Mouse (Mus musculus): Measurements from ENCODE around the gene Ift140. TPM values are rescaled to one million over a fixed set of nuclear protein-coding genes. Genes with fewer than 3 reads are reported as not detected.
A peak's percentile ranks its signal among the peaks of the same experiment; 100 is the strongest.

Gene Ift140
- polyA plus RNA-seq, 1 experiment from 2014 or later: 78.9 TPM

DNA sequence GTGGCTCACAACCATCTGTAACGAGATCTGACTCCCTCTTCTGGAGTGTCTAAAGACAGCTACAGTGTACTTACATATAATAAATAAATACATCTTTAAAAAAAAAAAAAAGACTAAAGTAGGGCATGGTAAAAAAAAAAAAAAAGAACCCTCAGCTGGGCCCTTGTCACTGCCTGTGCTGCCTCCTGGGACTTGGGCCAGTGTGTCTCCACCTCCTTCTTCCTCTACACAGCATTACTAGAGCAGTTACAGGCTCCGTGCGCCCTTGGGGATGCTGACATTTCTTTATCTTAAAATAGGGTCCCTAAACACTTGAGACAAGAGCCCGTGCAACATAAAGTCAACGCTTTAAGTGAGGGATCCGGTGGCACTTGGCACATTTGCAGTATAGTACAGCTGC lies 31.3 kb downstream of the Ift140 start:
- Histone ChIP-seq H3K9me3 (replicated peaks) (no peaks in the 10 kb centered on the region), H3K36me3 (peaks cover 25% of the 10 kb centered on the region), H3K9ac (no peak overlapping the region), H3K4me1 (peaks cover 5% of the 10 kb centered on the region; the same call in 1 of the 2 replicates), H3K27me3 (replicated peaks) (no peaks in the 10 kb centered on the region), H3K27ac (no peak overlapping the region), H3K4me2 (no peak overlapping the region), H3K4me3 (no peak overlapping the region)
- no peak for ATAC-seq
- WGBS (ENCODE audit: insufficient replicate concordance): 81% methylated on average over 6 of the region's 6 CpGs

GRCm38 (mm10) chr17:25053274-25053673 lies 37.4 kb downstream of the Ift140 start:
- Histone ChIP-seq H3K9ac (no peak overlapping the region), H3K4me3 (no peak overlapping the region), H3K36me3 (peaks cover 38% of the 10 kb centered on the region), H3K27ac (no peak overlapping the region), H3K27me3 (replicated peaks) (no peaks in the 10 kb centered on the region), H3K4me1 (no peaks in the 10 kb centered on the region), H3K4me2 (no peak overlapping the region), H3K9me3 (replicated peaks) (no peaks in the 10 kb centered on the region)
- ATAC-seq: no peak
- WGBS (ENCODE audit: insufficient replicate concordance): 68% methylated on average over 9 of the region's 9 CpGs

DNA sequence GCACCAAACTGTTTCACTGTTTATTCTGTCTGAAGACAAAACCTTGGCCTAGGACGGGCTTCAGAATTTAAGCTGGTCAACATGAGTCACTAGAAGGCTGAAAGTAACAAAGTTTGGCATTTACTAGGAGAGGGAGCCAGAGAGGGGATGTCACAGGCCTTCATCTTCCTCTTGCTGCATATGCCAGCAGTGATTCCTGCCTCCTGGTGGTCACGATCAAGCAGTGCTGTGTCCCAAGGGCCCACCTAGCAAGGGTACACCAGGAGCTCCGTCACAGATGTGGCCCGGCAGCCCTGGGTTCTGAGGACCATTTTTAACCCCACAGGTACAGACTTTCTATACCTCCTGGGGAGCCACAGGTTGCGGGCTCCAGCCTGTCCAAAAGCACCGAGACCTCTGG lies 41.2 kb downstream of the Ift140 start:
- Histone ChIP-seq H3K4me3 (no peak overlapping the region), H3K9me3 (replicated peaks) (no peaks in the 10 kb centered on the region), H3K36me3 (peaks cover 42% of the 10 kb centered on the region), H3K27ac (no peak overlapping the region), H3K27me3 (replicated peaks) (no peaks in the 10 kb centered on the region), H3K4me1 (no peaks in the 10 kb centered on the region), H3K9ac (no peak overlapping the region), H3K4me2 (no peak overlapping the region)
- ATAC-seq: no peak
- 85% methylated on average over 6 of the region's 6 CpGs for WGBS (ENCODE audit: insufficient replicate concordance)

DNA sequence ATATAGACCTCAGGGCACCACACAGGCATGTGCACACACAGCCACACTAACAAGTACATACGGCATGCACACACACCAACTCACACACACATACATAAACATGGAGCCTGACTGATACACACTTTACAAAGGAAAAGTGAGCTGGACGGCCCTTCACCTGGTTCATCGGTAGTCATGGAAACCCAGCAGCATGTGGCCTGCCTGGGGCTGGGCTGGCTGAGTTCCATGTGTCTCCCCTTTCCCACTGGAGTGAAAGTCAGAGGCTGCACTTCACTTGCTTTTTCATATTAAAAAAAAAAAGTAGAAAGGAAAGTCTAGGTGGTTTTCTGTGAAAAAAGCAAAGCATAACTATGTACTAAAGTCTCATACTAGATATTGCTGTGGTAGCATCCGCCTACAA lies 47.4 kb downstream of the Ift140 start:
- no peak for ATAC-seq
- Histone ChIP-seq H3K36me3 (peaks cover 24% of the 10 kb centered on the region), H3K27me3 (replicated peaks) (no peaks in the 10 kb centered on the region), H3K27ac (no peak overlapping the region), H3K4me2 (no peak overlapping the region), H3K4me1 (peaks cover 33% of the 10 kb centered on the region), H3K4me3 (no peak overlapping the region), H3K9me3 (replicated peaks) (no peaks in the 10 kb centered on the region), H3K9ac (no peak overlapping the region)
- WGBS (ENCODE audit: insufficient replicate concordance): 82% methylated on average over 4 of the region's 4 CpGs

DNA sequence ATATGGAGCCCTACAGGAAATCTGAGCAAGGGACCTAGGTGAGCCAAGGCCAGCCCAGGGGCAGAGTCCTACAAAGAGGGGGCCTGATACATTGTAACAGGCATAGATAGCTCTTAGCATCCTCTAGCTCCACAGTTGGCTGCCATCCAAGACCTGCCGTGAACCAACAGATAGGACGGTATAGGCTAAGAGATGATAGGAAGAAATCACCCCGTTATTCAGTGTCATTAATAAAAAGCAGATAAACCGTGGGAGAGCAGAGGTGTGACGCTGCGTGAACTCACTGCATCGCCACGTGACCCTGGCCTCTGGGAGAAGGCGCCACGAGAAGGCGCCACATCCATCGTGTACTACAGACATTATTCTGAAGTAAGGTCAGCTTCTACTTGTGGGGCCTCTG lies 48.0 kb downstream of the Ift140 start:
- H3K36me3 ChIP-seq: peaks cover 19% of the 10 kb centered on the region
- peaks cover 37% of the 10 kb centered on the region for H3K4me1 ChIP-seq
- no peak overlapping the region for H3K27ac ChIP-seq
- 77% methylated on average over 12 of the region's 12 CpGs for WGBS (ENCODE audit: insufficient replicate concordance)
- H3K9me3 ChIP-seq (replicated peaks): no peaks in the 10 kb centered on the region
- no peak overlapping the region for H3K4me2 ChIP-seq
- ATAC-seq: no peak
- H3K27me3 ChIP-seq (replicated peaks): no peaks in the 10 kb centered on the region
- no peak overlapping the region for H3K4me3 ChIP-seq
- H3K9ac ChIP-seq: no peak overlapping the region

DNA sequence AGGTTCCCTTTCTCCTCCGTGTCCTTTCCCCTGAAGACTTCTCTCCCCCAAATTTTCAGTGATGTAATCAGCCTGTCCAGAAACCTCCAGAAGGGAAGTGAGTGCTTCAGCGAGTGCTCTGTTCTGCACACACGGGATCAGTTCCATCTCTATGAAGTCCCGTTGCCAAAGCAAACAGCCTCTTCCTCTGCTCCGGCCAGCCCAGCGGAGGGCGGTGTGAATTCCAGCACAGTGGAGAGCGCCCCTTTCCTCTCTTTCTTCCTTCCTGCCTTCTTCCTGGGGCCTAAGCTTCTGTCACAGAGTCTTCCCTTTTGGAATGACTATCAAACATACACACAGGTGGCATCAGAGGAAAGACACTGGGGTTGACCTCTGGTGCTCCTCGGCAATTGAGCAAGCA lies 48.5 kb downstream of the Ift140 start:
- no peak overlapping the region for H3K27ac ChIP-seq
- no peaks in the 10 kb centered on the region for H3K27me3 ChIP-seq (replicated peaks)
- no peak overlapping the region for H3K4me3 ChIP-seq
- H3K9ac ChIP-seq: no peak overlapping the region
- peaks cover 37% of the 10 kb centered on the region for H3K4me1 ChIP-seq
- 53% methylated on average over 9 of the region's 9 CpGs for WGBS (ENCODE audit: insufficient replicate concordance)
- H3K4me2 ChIP-seq: no peak overlapping the region
- no peaks in the 10 kb centered on the region for H3K9me3 ChIP-seq (replicated peaks)
- H3K36me3 ChIP-seq: peaks cover 14% of the 10 kb centered on the region; the same call in 1 of the 2 replicates
- no peak for ATAC-seq

DNA sequence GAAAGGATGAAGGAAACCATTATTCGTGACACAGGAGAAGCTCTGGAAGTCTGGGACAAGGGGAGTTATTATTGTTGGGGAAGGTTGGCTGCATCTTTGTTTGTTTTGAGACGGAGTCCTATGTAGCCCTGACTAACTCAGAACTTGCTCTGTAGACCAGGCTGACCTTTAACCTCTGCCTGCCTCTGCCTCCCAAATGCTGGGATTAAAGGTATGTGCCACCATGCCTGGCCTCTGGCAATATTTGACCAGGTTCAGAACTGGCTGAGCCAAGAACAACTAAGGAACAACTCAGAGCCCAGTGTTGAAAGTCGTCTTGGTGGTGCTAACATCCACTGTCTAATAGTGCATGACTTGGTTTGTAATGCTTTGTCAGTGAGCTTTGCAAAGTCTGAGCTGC lies 49.3 kb downstream of the Ift140 start:
- Histone ChIP-seq H3K4me3 (no peak overlapping the region), H3K4me1 (peaks cover 37% of the 10 kb centered on the region), H3K36me3 (peaks cover 13% of the 10 kb centered on the region; the same call in 1 of the 2 replicates), H3K9me3 (replicated peaks) (no peaks in the 10 kb centered on the region), H3K27ac (0 out of 2 replicates have a peak overlapping the region, but pooled peaks have one; percentile 21), H3K9ac (no peak overlapping the region), H3K27me3 (replicated peaks) (no peaks in the 10 kb centered on the region), H3K4me2 (no peak overlapping the region)
- no peak for ATAC-seq
- WGBS (ENCODE audit: insufficient replicate concordance): 66% methylated on average over 3 of the region's 3 CpGs

DNA sequence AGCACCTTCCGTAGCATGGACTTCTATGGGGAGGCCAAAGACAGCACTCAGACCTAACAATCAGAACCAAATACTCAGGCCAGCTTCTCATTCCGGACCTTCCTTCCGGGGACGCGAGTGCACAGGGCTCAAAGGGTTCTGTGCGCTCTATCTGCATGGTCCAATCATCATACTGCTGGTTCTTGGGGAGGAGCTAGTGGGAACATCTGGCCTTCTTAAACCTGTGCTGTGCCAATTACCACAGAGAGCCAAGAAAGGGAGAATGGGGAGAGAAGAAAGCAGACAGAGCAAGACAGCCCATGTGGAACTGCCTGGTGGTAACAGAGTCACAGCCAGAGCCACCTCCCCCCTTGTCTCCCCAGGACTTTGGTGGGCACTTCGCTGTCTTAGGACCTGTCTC lies 50.7 kb downstream of the Ift140 start:
- Histone ChIP-seq H3K9ac (no peak overlapping the region), H3K27ac (no peak overlapping the region), H3K4me3 (no peak overlapping the region), H3K36me3 (peaks cover 13% of the 10 kb centered on the region; the same call in 1 of the 2 replicates), H3K9me3 (replicated peaks) (no peaks in the 10 kb centered on the region), H3K4me1 (peaks cover 37% of the 10 kb centered on the region), H3K4me2 (no peak overlapping the region), H3K27me3 (replicated peaks) (no peaks in the 10 kb centered on the region)
- no peak for ATAC-seq
- 75% methylated on average over 7 of the region's 7 CpGs for WGBS (ENCODE audit: insufficient replicate concordance)

GRCm38 (mm10) chr17:25067442-25067851 lies 51.6 kb downstream of the Ift140 start:
- Histone ChIP-seq H3K4me1 (peaks cover 37% of the 10 kb centered on the region), H3K27ac (peak overlapping the region; percentile 23; the same call in 1 of the 2 replicates), H3K4me3 (no peak overlapping the region), H3K9ac (no peak overlapping the region), H3K9me3 (replicated peaks) (no peaks in the 10 kb centered on the region), H3K27me3 (replicated peaks) (no peaks in the 10 kb centered on the region), H3K4me2 (no peak overlapping the region), H3K36me3 (peaks cover 10% of the 10 kb centered on the region; the same call in 1 of the 2 replicates)
- 40% methylated on average over 8 of the region's 8 CpGs for WGBS (ENCODE audit: insufficient replicate concordance)
- ATAC-seq: no peak

- no peak overlapping the region for H3K9ac ChIP-seq
- no peak for ATAC-seq
- peaks cover 9% of the 10 kb centered on the region; the same call in 1 of the 2 replicates for H3K36me3 ChIP-seq
- H3K4me1 ChIP-seq: peaks cover 36% of the 10 kb centered on the region
- no peaks in the 10 kb centered on the region for H3K9me3 ChIP-seq (replicated peaks)
- no peak overlapping the region for H3K4me3 ChIP-seq
- no peaks in the 10 kb centered on the region for H3K27me3 ChIP-seq (replicated peaks)
- 50% methylated on average over 2 of the region's 2 CpGs for WGBS (ENCODE audit: insufficient replicate concordance)
- H3K27ac ChIP-seq: no peak overlapping the region
- no peak overlapping the region for H3K4me2 ChIP-seq
Observed at GRCm38 (mm10) chr17:25068690-25069089, 52.8 kb downstream of the Ift140 start.

DNA sequence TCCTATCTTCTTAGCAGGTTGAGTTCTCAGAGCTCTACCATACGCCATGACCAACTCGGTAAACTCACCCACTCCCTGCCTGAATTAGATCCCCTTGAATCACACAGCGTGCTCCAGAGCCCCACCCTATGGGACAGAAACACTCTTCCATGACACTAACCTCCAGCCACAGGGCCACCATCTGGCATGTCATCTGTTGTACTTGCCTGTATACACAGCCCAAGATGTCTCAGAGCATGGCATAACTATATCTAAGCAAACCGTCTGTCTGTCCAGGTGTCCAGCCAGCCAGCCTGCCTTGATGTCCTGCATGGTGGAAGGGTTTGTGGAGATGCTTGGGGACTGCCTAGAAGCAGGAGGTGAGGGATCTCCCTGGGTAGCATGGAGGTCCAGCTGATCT lies 61.0 kb downstream of the Ift140 start:
- no peak for ATAC-seq
- Histone ChIP-seq H3K4me3 (no peak overlapping the region), H3K4me1 (peaks cover 17% of the 10 kb centered on the region)

GRCm38 (mm10) chr17:25077771-25078372 lies 62.0 kb downstream of the Ift140 start:
- Histone ChIP-seq H3K4me2 (peak overlapping the region; percentile 34; the same call in 1 of the 2 replicates), H3K9me3 (replicated peaks) (no peaks in the 10 kb centered on the region), H3K36me3 (no peaks in the 10 kb centered on the region; the same call in 1 of the 2 replicates), H3K27me3 (replicated peaks) (no peaks in the 10 kb centered on the region; the same call in 1 of the 2 replicates), H3K4me3 (no peak overlapping the region), H3K9ac (no peak overlapping the region), H3K27ac (no peak overlapping the region), H3K4me1 (peaks cover 25% of the 10 kb centered on the region)
- 69% methylated on average over 13 of the region's 13 CpGs for WGBS (ENCODE audit: insufficient replicate concordance)
- ATAC-seq: no peak

More for the DNA sequence above, 61.0 kb downstream of the Ift140 start:
- Histone ChIP-seq H3K36me3 (no peaks in the 10 kb centered on the region; the same call in 1 of the 2 replicates), H3K27me3 (replicated peaks) (no peaks in the 10 kb centered on the region; the same call in 1 of the 2 replicates), H3K4me2 (no peak overlapping the region), H3K27ac (no peak overlapping the region), H3K9me3 (replicated peaks) (no peaks in the 10 kb centered on the region), H3K9ac (no peak overlapping the region)
- WGBS (ENCODE audit: insufficient replicate concordance): 86% methylated on average over 4 of the region's 4 CpGs
